Mouse (Mus musculus): ENCODE results near the gene Snn.

GRCm38 (mm10) chr16:11109198-11109740 lies 48.5 kb downstream of the Snn start:
- TF ChIP-seq CTCF (IDR thresholded peaks at IDR 0.05; ENCODE audit: insufficient read depth, low read length) (no peak), POLR2A (IDR thresholded peaks at IDR 0.05; ENCODE audit: borderline replicate concordance, extremely low read depth, low read depth, low read length) (no peak)

Data from lung, adult 2 months (tissue).